Mouse (Mus musculus): ENCODE measurements around the gene Itsn1.

DNA sequence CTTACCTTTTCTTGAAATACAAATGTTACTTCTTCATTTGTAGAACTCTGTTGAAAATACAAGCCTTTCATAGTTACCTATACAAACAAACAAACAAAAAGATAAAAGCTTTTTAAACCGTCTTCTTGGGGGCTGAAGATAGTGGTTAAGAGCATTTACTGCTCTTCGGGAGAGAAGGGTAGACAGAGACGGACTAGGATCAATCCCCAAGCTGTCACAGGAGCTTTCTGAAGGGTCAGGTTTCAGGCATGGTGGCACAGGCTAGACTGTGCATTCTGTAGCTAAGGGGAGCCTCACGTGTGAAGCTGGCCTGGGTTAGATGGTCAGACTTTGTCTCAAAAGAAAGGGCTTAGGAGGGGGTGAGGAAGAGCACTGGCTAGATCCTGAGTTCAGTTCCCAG lies 11.7 kb upstream of the Itsn1 start:
- TF ChIP-seq MAX (IDR thresholded peaks at IDR 0.05) = no peak
- TF ChIP-seq CTCF (IDR thresholded peaks at IDR 0.05; ENCODE audit: control insufficient read depth, insufficient read depth, insufficient read length) = no peak
- TF ChIP-seq MYOD1 (IDR thresholded peaks at IDR 0.05; ENCODE audit: control insufficient read depth, insufficient read length, low read depth) = no peak
- TF ChIP-seq USF1 (IDR thresholded peaks at IDR 0.05; ENCODE audit: low read depth) = no peak
- TF ChIP-seq CEBPB (IDR thresholded peaks at IDR 0.05; ENCODE audit: low read depth) = no peak
- TF ChIP-seq FOSL1 (IDR thresholded peaks at IDR 0.05; ENCODE audit: insufficient read depth, low read length, poor library complexity, severe bottlenecking) = no peak
- TF ChIP-seq MYOG (IDR thresholded peaks at IDR 0.05; ENCODE audit: control insufficient read depth, extremely low read depth, insufficient read length) = no peak
